Mouse (Mus musculus) midbrain, embryonic 10.5 days (tissue): ENCODE measurements around the gene Trio. TPM values are rescaled to one million over a fixed set of nuclear protein-coding genes. Genes with fewer than 3 reads are reported as not detected.

Source experiments
- DNase-seq: peaks from one replicate; pipeline ENCODE4 v3.0.0-alpha.2; 2017; ENCODE audit warnings: low spot score
- H3K27ac ChIP-seq: fragments of 300-500 bp; sonication (generic); replicated peaks from 2 replicates; pipeline ENCODE4 v1.5.1; 2016; ENCODE audit warnings: mild to moderate bottlenecking
- H3K27me3 ChIP-seq: fragments of 300-500 bp; sonication (generic); 2 replicates; pipeline ENCODE4 v1.6.1; 2016; ENCODE audit warnings: low read depth, mild to moderate bottlenecking; ENCODE audit not compliant: poor library complexity, severe bottlenecking
- H3K36me3 ChIP-seq: fragments of 300-500 bp; sonication (generic); 2 replicates; pipeline ENCODE4 v1.6.1; 2016; ENCODE audit warnings: mild to moderate bottlenecking, moderate library complexity
- H3K4me1 ChIP-seq: fragments of 300-500 bp; sonication (generic); 2 replicates; pipeline ENCODE4 v1.6.1; 2016
- H3K4me3 ChIP-seq: fragments of 300-500 bp; sonication (generic); 2 replicates; pipeline ENCODE4 v1.5.1; 2016; ENCODE audit warnings: mild to moderate bottlenecking, moderate library complexity
- H3K9me3 ChIP-seq: fragments of 300-500 bp; sonication (generic); replicated peaks from 2 replicates; pipeline ENCODE4 v1.6.1; 2016; ENCODE audit warnings: mild to moderate bottlenecking
- WGBS: fragments of 180-500 bp; shearing (Covaris S2); methylation state at CpG from one replicate; pipeline ENCODE4 v1.1.7; 2016; 5-methylcytosine and 5-hydroxymethylcytosine counted together
- polyA plus RNA-seq: library from polyadenylated mRNA; unstranded; fragments of >200 nt; fragmentation: Nextera tagmentation; extraction: Ambion mirVana; gene quantifications from 2 replicates; pipeline ENCODE4 v1.2.1, GENCODE M21; 2016

Trio gene
- polyA plus RNA-seq, 1 experiment from 2014 or later = 19.0 TPM

DNA sequence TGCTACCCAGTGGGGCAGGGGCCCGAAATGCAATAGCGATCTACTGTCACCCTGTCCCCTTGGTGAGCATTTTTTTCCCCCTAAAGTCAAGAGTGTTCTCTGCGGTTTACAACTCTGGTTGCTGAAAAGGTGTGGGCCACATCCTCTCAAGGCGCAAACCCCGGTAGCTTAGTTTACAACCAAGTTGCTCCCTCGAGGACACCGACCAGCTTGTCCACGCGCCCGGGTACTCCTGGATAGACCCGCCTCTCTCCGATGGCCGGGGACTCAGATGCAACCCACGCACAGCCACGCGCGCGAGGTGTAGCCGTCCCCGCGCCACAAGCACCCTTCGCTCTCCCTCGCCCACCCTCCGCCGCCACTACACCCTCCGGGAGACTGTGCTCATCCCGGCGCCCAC lies 344.7 kb downstream of the Trio start:
- Histone ChIP-seq H3K27me3 (peaks cover 30% of the 10 kb centered on the region), H3K4me3 (peak overlapping the region; percentile 76), H3K27ac (peak overlapping the region; percentile 82), H3K9me3 (no peaks in the 10 kb centered on the region), H3K4me1 (peaks cover 33% of the 10 kb centered on the region), H3K36me3 (no peaks in the 10 kb centered on the region)
- 4% methylated on average over 28 of the region's 28 CpGs for WGBS
- DNase-seq = no peak

Other genes with a start within 250 kb of the Trio start
- 0.07 and 0.19 TPM in 2 replicates for gene Dnah5, start 177.9 kb upstream of the Trio start, polyA plus RNA-seq